Mouse (Mus musculus) stomach, postnatal 0 days (tissue): Measurements from ENCODE around the gene Nkx1-2.

Experiments used
- CTCF ChIP-seq: IDR thresholded peaks from 2 replicates; pipeline ENCODE4 v1.5.1; 2016; ENCODE audit warnings: antibody characterized with exemption, low read depth, mild to moderate bottlenecking, moderate library complexity
- EP300 ChIP-seq: optimal IDR thresholded peaks from 2 replicates; pipeline ENCODE3; 2016; ENCODE audit warnings: antibody characterized with exemption

DNA sequence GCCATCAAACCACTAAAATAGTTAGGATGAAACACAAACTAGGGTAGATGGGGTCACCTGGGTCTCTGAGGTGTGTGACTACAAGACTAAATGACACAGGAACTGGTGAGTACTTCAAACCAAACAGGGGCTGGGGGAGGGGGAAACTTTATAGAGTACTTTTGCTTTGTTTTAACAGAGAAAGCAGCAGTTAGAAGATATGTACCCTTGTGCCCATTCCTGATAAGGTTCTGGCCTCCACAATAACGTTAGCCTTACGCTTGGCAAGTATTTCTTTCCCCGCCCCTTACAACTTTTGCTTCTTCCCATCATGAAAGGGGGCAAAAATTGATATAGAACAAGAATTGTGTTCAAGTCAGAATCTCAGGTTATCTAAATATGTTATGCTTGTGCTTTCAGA lies 3.6 kb downstream of the Nkx1-2 start:
- no peak for TF ChIP-seq CTCF
- TF ChIP-seq EP300, result no peak
